Mouse (Mus musculus): ENCODE measurements around the gene Gpr160.

GRCm38 (mm10) chr3:30860705-30861104, 5.0 kb downstream of the Gpr160 start:
- TF ChIP-seq CTCF (IDR thresholded peaks at IDR 0.05; ENCODE audit: low read depth, low read length) (no peak), POLR2A (IDR thresholded peaks at IDR 0.05; ENCODE audit: borderline replicate concordance, low read depth, low read length) (no peak)
